Mouse (Mus musculus) heart, adult 18-20 months (tissue): ENCODE data around the gene Larp1. TPM values are rescaled to one million over a fixed set of nuclear protein-coding genes. Genes with fewer than 3 reads are reported as not detected.

Source experiments
- DNase-seq, 2 experiments: peaks; one replicate each; pipeline ENCODE4 v3.0.0; 2021 to 2022; ENCODE audit warnings: mixed read lengths in 1 of 2
- total RNA-seq, 2 experiments: library from RNA; stranded (reverse); gene quantifications; 2 replicates each; pipeline ENCODE4 v1.2.3; 2021

Larp1 gene
- total RNA-seq, 2 experiments from 2014 or later: 57.8 to 59.9 TPM

- DNase-seq: no peak
Observed at GRCm38 (mm10) chr11:58003126-58003525, 5.7 kb upstream of the Larp1 start.

GRCm38 (mm10) chr11:58003734-58004133 is 5.1 kb upstream of the Larp1 start:
- no peak for DNase-seq

GRCm38 (mm10) chr11:58005110-58005509 is 3.8 kb upstream of the Larp1 start:
- no peak for DNase-seq

- DNase-seq: no peak
Observed at GRCm38 (mm10) chr11:58008013-58008412, 851 bp upstream of the Larp1 start.

- peak; percentile 82 to 90 for DNase-seq
Observed at GRCm38 (mm10) chr11:58008437-58009050, 320 bp upstream of the Larp1 start.

- peak; percentile 78 to 80 for DNase-seq
Observed at GRCm38 (mm10) chr11:58009516-58010141, 765 bp downstream of the Larp1 start.

- DNase-seq: peak; percentile 47 to 49
Observed at GRCm38 (mm10) chr11:58010226-58010781, 1.4 kb downstream of the Larp1 start.

GRCm38 (mm10) chr11:58010930-58011329 is 2.1 kb downstream of the Larp1 start:
- DNase-seq: no peak

GRCm38 (mm10) chr11:58011813-58012212 is 2.9 kb downstream of the Larp1 start:
- DNase-seq: no peak

GRCm38 (mm10) chr11:58012674-58013073 is 3.8 kb downstream of the Larp1 start:
- DNase-seq: no peak

GRCm38 (mm10) chr11:58013100-58013499 is 4.2 kb downstream of the Larp1 start:
- no peak for DNase-seq

- DNase-seq: no peak
Observed at GRCm38 (mm10) chr11:58014604-58015003, 5.7 kb downstream of the Larp1 start.

- DNase-seq: no peak
Observed at GRCm38 (mm10) chr11:58015339-58015738, 6.5 kb downstream of the Larp1 start.

GRCm38 (mm10) chr11:58016371-58016770 is 7.5 kb downstream of the Larp1 start:
- DNase-seq: no peak

- DNase-seq: no peak
Observed at GRCm38 (mm10) chr11:58017422-58017821, 8.6 kb downstream of the Larp1 start.

GRCm38 (mm10) chr11:58018287-58018686 is 9.4 kb downstream of the Larp1 start:
- DNase-seq: peak in 1 of 2 experiments; percentile 33

- DNase-seq: no peak
Observed at GRCm38 (mm10) chr11:58018701-58019100, 9.8 kb downstream of the Larp1 start.

GRCm38 (mm10) chr11:58021095-58021494 is 12.2 kb downstream of the Larp1 start:
- peak in 1 of 2 experiments; percentile 17 for DNase-seq

GRCm38 (mm10) chr11:58021618-58022017 is 12.8 kb downstream of the Larp1 start:
- no peak for DNase-seq

GRCm38 (mm10) chr11:58024271-58024670 is 15.4 kb downstream of the Larp1 start:
- DNase-seq: no peak

GRCm38 (mm10) chr11:58024671-58025070 is 15.8 kb downstream of the Larp1 start:
- no peak for DNase-seq

- DNase-seq: no peak
Observed at GRCm38 (mm10) chr11:58025881-58026280, 17.0 kb downstream of the Larp1 start.

GRCm38 (mm10) chr11:58026337-58026736 is 17.5 kb downstream of the Larp1 start:
- no peak for DNase-seq

GRCm38 (mm10) chr11:58026860-58027259 is 18.0 kb downstream of the Larp1 start:
- DNase-seq: no peak
